Mouse (Mus musculus): ENCODE measurements around the gene Xpot. TPM values are rescaled to one million over a fixed set of nuclear protein-coding genes. Genes with fewer than 3 reads are reported as not detected.

Gene Xpot
- polyA plus RNA-seq, 1 experiment: 44.0 TPM

DNA sequence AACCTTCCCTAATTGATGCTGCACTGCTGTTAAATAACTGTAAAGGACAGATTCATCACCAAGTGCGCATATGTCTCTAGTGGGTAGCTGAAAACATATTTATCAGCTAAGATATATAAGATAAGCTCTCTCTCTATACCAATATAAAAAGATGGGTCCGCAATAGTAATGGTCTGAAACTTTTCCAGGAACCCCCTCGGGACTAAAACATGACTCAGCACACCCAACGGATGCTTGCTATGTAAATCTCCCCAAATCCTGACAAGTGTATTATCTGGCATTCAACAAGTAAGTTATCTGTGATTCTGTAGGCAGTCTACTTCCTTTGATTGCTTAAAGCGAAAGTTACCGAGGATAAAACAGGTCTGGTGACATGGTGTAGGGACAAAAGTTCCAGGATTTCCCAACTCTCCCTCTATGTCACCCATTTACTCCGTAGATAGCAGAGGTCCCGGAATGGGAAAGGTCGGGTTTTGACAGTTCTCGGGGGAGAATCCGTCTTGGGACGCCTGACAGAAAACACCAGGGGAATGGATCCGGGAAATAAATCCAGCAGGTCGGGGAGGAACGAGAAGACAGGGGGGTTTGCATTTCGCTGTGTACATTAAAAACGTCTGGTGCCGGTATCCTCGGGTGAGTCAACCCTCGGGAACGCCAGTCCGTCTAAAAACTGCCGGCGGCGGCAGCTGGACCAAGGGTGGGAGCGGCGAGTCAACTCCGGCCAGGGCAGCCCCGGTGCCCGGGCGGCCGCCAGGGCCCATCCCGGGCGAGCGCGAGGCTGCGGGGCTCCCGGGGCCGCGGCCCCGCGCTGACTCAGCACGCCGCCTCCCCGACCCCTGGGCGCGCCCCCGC is 40.1 kb downstream of the Xpot start:
- peak overlapping the region; percentile 98 for H3K4me3 ChIP-seq (ENCODE audit: extremely low read depth, insufficient read depth, insufficient read length)
- no peaks in the 10 kb centered on the region for H3K27me3 ChIP-seq (ENCODE audit: control insufficient read depth, insufficient read depth, low read length)
- H3K36me3 ChIP-seq (ENCODE audit: control insufficient read depth, insufficient read depth, low read length): peaks cover 4% of the 10 kb centered on the region
- peak overlapping the region; percentile 15; the same call in 1 of the 2 replicates for H3K27ac ChIP-seq (ENCODE audit: insufficient read depth, low read length)
- 1% methylated on average over 38 of the region's 48 CpGs for WGBS
- peaks cover 4% of the 10 kb centered on the region for H3K4me1 ChIP-seq (ENCODE audit: control insufficient read depth, insufficient read depth, insufficient read length)
- TF ChIP-seq CTCF (IDR thresholded peaks at IDR 0.05; ENCODE audit: extremely low read depth, insufficient read depth, insufficient read length, insufficient replicate concordance): no peak
- TF ChIP-seq POLR2A (IDR thresholded peaks at IDR 0.05; ENCODE audit: low read depth, low read length): no peak
- no peak for DNase-seq (ENCODE audit: low read depth in 1 of 2, low spot score in 2 of 2)

DNA sequence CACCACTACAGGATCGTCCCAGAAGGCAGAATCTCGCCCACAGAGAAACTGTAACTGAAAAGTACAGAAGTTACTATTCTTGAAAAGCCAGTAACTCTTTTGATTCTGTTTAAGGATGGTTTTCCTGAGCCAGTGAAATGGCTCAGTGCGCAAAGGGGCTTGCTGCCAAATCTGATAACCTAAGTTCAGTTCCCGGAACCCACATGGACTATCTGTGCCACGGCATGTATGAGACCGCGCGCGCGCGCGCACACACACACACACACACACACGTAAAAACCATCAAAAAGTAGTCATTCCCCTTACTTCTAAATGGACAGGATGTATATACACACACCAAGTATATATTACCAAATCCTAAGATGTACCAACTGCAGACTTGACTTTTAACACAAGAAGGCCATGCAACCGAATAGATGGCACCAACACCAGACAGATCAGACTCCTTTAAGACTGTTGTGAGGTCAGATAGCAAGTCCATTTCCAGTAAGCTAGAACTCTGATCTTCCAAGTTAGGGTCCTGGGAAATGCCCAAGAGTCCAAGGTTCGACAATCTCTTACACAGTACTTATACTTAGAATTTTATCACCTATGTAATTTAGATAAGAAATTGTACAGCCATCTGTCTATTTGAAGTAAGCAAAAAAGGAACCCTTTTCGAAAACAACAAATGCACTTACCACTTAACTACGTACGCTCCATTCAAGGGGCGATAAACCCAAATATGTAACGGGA is 40.9 kb downstream of the Xpot start:
- 64% methylated on average over 20 of the region's 20 CpGs for WGBS
- Histone ChIP-seq H3K27ac (ENCODE audit: insufficient read depth, low read length) (no peak overlapping the region), H3K36me3 (ENCODE audit: control insufficient read depth, insufficient read depth, low read length) (peaks cover 4% of the 10 kb centered on the region), H3K4me1 (ENCODE audit: control insufficient read depth, insufficient read depth, insufficient read length) (peaks cover 4% of the 10 kb centered on the region), H3K27me3 (ENCODE audit: control insufficient read depth, insufficient read depth, low read length) (no peaks in the 10 kb centered on the region), H3K4me3 (ENCODE audit: extremely low read depth, insufficient read depth, insufficient read length) (no peak overlapping the region)
- no peak for TF ChIP-seq CTCF (IDR thresholded peaks at IDR 0.05; ENCODE audit: extremely low read depth, insufficient read depth, insufficient read length, insufficient replicate concordance)
- TF ChIP-seq POLR2A (IDR thresholded peaks at IDR 0.05; ENCODE audit: low read depth, low read length): no peak
- DNase-seq (ENCODE audit: low read depth in 1 of 2, low spot score in 2 of 2): no peak

DNA sequence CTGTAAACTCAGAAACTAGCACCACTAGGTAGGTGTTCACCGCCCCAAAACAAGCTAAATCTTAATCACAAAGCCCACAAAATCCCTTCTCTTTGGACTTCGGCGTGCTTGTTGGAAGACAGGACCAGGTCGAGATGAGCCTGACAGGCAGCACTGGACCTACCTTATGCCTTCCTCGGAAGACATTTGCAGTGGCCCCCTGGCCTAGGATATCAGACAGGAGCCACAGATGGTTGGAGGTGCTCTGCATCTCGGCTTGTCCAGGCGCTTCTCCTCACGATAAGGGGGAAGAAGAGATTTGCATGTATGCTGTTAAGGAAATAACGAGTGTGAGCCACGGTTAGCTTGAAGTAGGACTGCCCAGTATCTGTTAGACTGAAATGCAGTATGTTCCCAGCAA is 42.1 kb downstream of the Xpot start:
- H3K4me3 ChIP-seq (ENCODE audit: extremely low read depth, insufficient read depth, insufficient read length): no peak overlapping the region
- TF ChIP-seq CTCF (IDR thresholded peaks at IDR 0.05; ENCODE audit: extremely low read depth, insufficient read depth, insufficient read length, insufficient replicate concordance): no peak
- TF ChIP-seq POLR2A (IDR thresholded peaks at IDR 0.05; ENCODE audit: low read depth, low read length): no peak
- DNase-seq (ENCODE audit: low read depth in 1 of 2, low spot score in 2 of 2): no peak
- peaks cover 4% of the 10 kb centered on the region for H3K4me1 ChIP-seq (ENCODE audit: control insufficient read depth, insufficient read depth, insufficient read length)
- 85% methylated on average over 10 of the region's 10 CpGs for WGBS
- no peak overlapping the region for H3K27ac ChIP-seq (ENCODE audit: insufficient read depth, low read length)
- H3K27me3 ChIP-seq (ENCODE audit: control insufficient read depth, insufficient read depth, low read length): no peaks in the 10 kb centered on the region
- peaks cover 5% of the 10 kb centered on the region for H3K36me3 ChIP-seq (ENCODE audit: control insufficient read depth, insufficient read depth, low read length)

DNA sequence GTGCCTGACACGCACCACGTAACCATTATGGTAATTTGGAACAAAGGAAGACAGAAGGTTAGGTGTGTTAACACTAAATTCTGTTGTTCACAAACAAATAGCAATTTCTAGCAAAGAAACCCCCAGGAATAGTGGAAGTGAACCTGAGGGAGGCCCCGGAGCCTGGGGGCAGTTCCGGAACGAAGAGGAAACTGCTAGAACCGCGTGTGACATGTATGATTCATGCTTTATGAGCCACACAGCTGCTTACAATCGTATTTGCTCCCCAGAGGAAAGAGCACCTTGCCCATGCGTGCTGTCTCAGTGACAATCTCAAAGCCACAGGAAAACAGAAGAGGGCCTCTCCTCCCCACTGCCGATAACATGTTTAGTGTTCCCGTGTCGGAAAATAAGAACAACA is 43.1 kb downstream of the Xpot start:
- peak; percentile 26 to 72 for DNase-seq (ENCODE audit: low read depth in 1 of 2, low spot score in 2 of 2)
- Histone ChIP-seq H3K4me1 (ENCODE audit: control insufficient read depth, insufficient read depth, insufficient read length) (peaks cover 4% of the 10 kb centered on the region), H3K36me3 (ENCODE audit: control insufficient read depth, insufficient read depth, low read length) (peaks cover 9% of the 10 kb centered on the region), H3K27ac (ENCODE audit: insufficient read depth, low read length) (0 out of 2 replicates have a peak overlapping the region, but pooled peaks have one; percentile 7), H3K27me3 (ENCODE audit: control insufficient read depth, insufficient read depth, low read length) (no peaks in the 10 kb centered on the region), H3K4me3 (ENCODE audit: extremely low read depth, insufficient read depth, insufficient read length) (no peak overlapping the region)
- TF ChIP-seq POLR2A (IDR thresholded peaks at IDR 0.05; ENCODE audit: low read depth, low read length): no peak
- no peak for TF ChIP-seq CTCF (IDR thresholded peaks at IDR 0.05; ENCODE audit: extremely low read depth, insufficient read depth, insufficient read length, insufficient replicate concordance)
- 35% methylated on average over 12 of the region's 12 CpGs for WGBS

DNA sequence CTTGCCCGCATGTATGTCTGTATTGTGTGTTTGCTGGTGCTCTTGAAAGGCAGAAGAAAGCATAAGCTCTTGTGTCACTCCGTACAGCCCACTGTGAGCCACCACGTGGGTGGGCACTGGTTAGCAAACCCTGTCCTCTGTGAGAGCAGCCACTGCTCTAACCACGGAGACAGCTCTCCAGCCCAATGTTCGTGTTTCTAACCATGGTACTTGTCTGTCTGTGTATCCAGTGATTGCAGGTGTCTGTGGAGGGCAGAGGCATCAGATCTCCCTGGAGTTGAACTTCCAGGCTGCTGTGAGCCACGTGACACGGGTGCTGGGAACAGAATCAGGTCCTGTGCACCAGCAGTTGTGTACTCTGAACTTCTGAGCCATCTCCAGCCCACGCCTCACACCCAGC is 43.8 kb downstream of the Xpot start:
- H3K27me3 ChIP-seq (ENCODE audit: control insufficient read depth, insufficient read depth, low read length): no peaks in the 10 kb centered on the region
- peaks cover 4% of the 10 kb centered on the region for H3K4me1 ChIP-seq (ENCODE audit: control insufficient read depth, insufficient read depth, insufficient read length)
- no peak overlapping the region for H3K27ac ChIP-seq (ENCODE audit: insufficient read depth, low read length)
- WGBS: 81% methylated on average over 8 of the region's 8 CpGs
- peaks cover 12% of the 10 kb centered on the region for H3K36me3 ChIP-seq (ENCODE audit: control insufficient read depth, insufficient read depth, low read length)
- DNase-seq (ENCODE audit: low read depth in 1 of 2, low spot score in 2 of 2): no peak
- no peak for TF ChIP-seq POLR2A (IDR thresholded peaks at IDR 0.05; ENCODE audit: low read depth, low read length)
- TF ChIP-seq CTCF (IDR thresholded peaks at IDR 0.05; ENCODE audit: extremely low read depth, insufficient read depth, insufficient read length, insufficient replicate concordance): no peak
- no peak overlapping the region for H3K4me3 ChIP-seq (ENCODE audit: extremely low read depth, insufficient read depth, insufficient read length)

DNA sequence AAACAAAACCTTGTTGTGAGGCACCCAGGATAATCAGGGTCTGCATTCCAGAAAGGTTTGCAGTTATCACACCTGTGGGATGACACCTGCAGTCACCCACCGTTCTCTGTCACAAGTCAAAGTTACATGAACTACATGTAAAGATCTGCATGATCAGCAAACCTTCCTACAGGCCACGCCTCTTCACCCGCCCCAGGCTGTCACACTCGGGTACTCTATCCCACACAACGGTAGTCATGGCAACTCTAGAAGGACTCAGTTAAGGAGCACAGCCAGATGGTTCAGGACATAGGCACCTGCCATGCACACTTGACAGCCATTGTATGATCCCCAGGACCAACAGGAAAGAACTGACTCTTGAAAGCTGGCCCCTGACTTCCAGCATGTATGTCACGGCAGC is 44.7 kb downstream of the Xpot start:
- Histone ChIP-seq H3K4me3 (ENCODE audit: extremely low read depth, insufficient read depth, insufficient read length) (no peak overlapping the region), H3K36me3 (ENCODE audit: control insufficient read depth, insufficient read depth, low read length) (peaks cover 12% of the 10 kb centered on the region), H3K27me3 (ENCODE audit: control insufficient read depth, insufficient read depth, low read length) (no peaks in the 10 kb centered on the region), H3K4me1 (ENCODE audit: control insufficient read depth, insufficient read depth, insufficient read length) (peaks cover 4% of the 10 kb centered on the region; the same call in 1 of the 2 replicates), H3K27ac (ENCODE audit: insufficient read depth, low read length) (no peak overlapping the region)
- no peak for DNase-seq (ENCODE audit: low read depth in 1 of 2, low spot score in 2 of 2)
- TF ChIP-seq CTCF (IDR thresholded peaks at IDR 0.05; ENCODE audit: extremely low read depth, insufficient read depth, insufficient read length, insufficient replicate concordance): no peak
- 82% methylated on average over 6 of the region's 6 CpGs for WGBS
